Mouse (Mus musculus) bone marrow, adult 2 months (tissue): ENCODE data around the gene Ubl5.

ENCODE experiments used
- CTCF ChIP-seq: fragments of 200-500 bp; IDR thresholded peaks from 2 replicates; pipeline ENCODE4 v1.5.1; 2011; ENCODE audit warnings: low read length, control low read depth; ENCODE audit not compliant: control insufficient read depth, insufficient read depth
- POLR2A ChIP-seq: fragments of 200-500 bp; IDR thresholded peaks from 2 replicates; pipeline ENCODE4 v1.6.1; 2011; ENCODE audit warnings: low read depth, mild to moderate bottlenecking, control low read depth, low read length, borderline replicate concordance; ENCODE audit not compliant: control insufficient read depth

- TF ChIP-seq CTCF (no peak), POLR2A (no peak)
These were observed 53.5 kb downstream of the Ubl5 start for GRCm38 (mm10) chr9:20696107-20696712.
